Mouse (Mus musculus): Measurements from ENCODE around the gene Furin.

DNA sequence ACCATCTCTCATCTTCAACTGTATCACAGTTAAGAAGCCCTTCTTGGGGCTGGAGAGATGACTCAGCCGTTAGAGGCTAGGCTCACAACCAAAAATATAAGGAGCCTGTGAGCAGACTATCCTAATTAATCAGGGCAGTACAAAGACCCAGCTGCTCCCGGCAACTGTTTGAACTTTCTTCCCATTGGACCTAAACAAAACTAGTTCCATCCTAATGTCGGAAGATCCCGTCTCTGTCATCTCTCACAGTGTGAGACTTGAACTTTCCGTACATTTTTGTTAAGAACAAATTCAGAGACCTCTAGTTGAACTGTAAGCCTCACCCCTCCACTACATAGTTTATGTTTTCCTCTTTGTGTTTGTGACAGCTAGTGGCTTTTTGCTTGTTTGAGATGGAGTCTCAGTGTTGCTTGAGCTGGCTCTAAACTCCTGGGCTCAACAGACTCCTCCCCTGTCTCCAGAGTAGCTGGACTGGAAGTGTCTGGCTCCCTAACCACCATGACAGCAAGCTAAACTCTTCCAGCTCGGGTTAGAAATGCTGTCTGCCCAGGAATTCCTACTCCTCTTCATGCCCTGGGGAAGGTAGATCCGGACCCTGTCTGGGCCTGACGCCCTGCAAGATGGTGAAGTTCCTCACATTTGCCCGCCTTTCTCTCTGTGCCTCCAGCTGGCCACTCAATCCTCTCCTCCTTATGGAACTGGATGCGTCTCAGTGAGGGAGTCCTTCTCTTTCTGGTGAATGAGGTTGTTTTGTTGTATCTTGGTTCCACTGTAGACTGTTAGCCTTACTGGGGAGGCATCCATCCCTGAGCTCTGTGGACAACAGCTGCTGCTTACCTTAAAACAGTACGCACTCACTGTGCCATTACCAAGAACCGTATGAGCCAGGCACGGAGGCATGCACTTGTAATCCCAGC lies 57.3 kb downstream of the Furin start:
- TF ChIP-seq CTCF (IDR thresholded peaks at IDR 0.05; ENCODE audit: borderline replicate concordance, control insufficient read depth, extremely low read depth, insufficient read depth, low read length, poor library complexity), result no peak
- no peak for TF ChIP-seq POLR2A (IDR thresholded peaks at IDR 0.05; ENCODE audit: control insufficient read depth, extremely low read depth, insufficient read depth, low read length, poor library complexity)
